Mouse (Mus musculus) kidney, adult 2 months (tissue): Measurements from ENCODE around the gene Spata7. TPM values are rescaled to one million over a fixed set of nuclear protein-coding genes. Genes with fewer than 3 reads are reported as not detected.

ENCODE experiments used
- DNase-seq: peaks from one replicate; pipeline ENCODE4 v3.0.0; 2021
- H3K27ac ChIP-seq: fragments of 200-500 bp; 2 replicates; pipeline ENCODE4 v1.5.1; 2012; ENCODE audit warnings: low read depth, low read length, control low read depth, inconsistent platforms; ENCODE audit not compliant: insufficient read depth
- H3K27me3 ChIP-seq: fragments of 200-500 bp; replicated peaks from 2 replicates; pipeline ENCODE4 v1.6.1; 2012; ENCODE audit warnings: mild to moderate bottlenecking, moderate library complexity, low read length, inconsistent platforms; ENCODE audit not compliant: control insufficient read depth, insufficient read depth
- H3K36me3 ChIP-seq: fragments of 200-500 bp; 2 replicates; pipeline ENCODE4 v1.6.1; 2012; ENCODE audit warnings: mild to moderate bottlenecking, moderate library complexity, low read length, inconsistent platforms; ENCODE audit not compliant: control insufficient read depth, insufficient read depth
- H3K4me1 ChIP-seq: fragments of 200-500 bp; 2 replicates; pipeline ENCODE4 v1.6.1; 2011; ENCODE audit warnings: low read length; ENCODE audit not compliant: control insufficient read depth, insufficient read depth
- H3K4me3 ChIP-seq: fragments of 200-500 bp; 2 replicates; pipeline ENCODE4 v1.5.1; 2011; ENCODE audit warnings: mild to moderate bottlenecking, low read depth, low read length, control low read depth; ENCODE audit not compliant: insufficient read depth
- CTCF ChIP-seq: fragments of 200-500 bp; conservative IDR thresholded peaks from 2 replicates; pipeline ENCODE4 v1.5.1; 2011; ENCODE audit warnings: low read depth, mild to moderate bottlenecking, control low read depth, low read length, moderate library complexity, mixed read lengths; ENCODE audit not compliant: insufficient read depth, insufficient read length
- POLR2A ChIP-seq: fragments of 200-500 bp; IDR thresholded peaks from one replicate; pipeline ENCODE4 v1.6.1; 2011; ENCODE audit warnings: low read depth, low read length, control low read depth
- WGBS: fragments of 180-500 bp; shearing (Covaris S2); methylation state at CpG from one replicate; pipeline ENCODE4 v1.1.7; 2018; 5-methylcytosine and 5-hydroxymethylcytosine counted together
- polyA plus RNA-seq: library from polyadenylated mRNA; depleted of rRNA; stranded (reverse); fragments of >200 nt; gene quantifications from 2 replicates; pipeline ENCODE4 v1.2.3, GENCODE M21; 2012; rRNA removed

Gene Spata7
- 3.2 and 3.7 TPM in 2 replicates for polyA plus RNA-seq

DNA sequence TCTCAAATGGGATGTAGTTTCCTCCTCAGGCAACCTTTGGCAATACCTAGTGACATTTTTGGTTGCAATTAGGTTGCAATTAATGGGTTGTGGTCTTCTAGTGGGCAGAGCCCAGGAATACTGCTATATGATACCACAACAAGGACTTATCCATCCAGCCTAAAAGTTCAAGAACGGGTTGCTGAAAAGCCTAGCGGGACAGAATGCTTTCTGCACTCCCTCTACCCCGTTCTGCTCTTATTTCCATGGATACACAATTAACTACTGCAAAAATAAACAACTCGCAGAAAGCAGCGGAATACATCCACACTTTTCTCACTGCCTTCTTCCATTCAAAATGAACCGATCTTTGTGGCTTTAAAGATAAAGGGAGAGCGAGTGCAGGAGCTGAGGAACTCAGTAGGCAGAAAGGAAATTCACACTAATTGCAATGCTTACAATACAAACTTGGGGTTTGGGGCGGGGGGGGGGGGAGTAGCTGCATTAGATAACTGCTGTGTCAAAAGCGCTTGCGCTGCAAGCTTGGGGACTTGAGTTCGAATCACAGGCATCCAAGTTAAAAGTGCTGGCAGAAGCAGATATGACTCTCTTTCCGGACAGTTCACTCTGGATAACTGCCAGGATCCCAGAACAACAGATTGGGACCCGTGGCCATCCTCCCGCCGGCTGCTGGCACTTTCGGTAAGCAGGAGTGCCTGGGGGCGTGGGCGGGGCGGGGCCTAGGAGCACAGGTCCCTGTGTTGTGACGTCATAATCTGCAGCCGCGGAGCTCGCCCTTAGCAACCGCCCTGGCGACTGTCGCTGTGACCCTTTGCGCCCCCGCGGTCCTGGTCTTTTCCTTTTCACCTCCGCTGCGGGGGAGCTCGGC, at the start of gene Spata7:
Gene Spata7, plus strand, starts transcription at position 766 of the 868 bp plus-strand sequence.
- H3K4me3 ChIP-seq = peak within 1 kb of the TSS; percentile 100
- WGBS = 3% methylated on average over 32 of the region's 32 CpGs
- H3K36me3 ChIP-seq = no peaks in the 10 kb centered on the region
- no peaks in the 10 kb centered on the region; the same call in 1 of the 2 replicates for H3K4me1 ChIP-seq
- DNase-seq = peak; percentile 90
- TF ChIP-seq CTCF = no peak
- no peak for TF ChIP-seq POLR2A
- peak within 1 kb of the TSS; percentile 57 for H3K27ac ChIP-seq
- no peaks in the 10 kb centered on the region for H3K27me3 ChIP-seq

DNA sequence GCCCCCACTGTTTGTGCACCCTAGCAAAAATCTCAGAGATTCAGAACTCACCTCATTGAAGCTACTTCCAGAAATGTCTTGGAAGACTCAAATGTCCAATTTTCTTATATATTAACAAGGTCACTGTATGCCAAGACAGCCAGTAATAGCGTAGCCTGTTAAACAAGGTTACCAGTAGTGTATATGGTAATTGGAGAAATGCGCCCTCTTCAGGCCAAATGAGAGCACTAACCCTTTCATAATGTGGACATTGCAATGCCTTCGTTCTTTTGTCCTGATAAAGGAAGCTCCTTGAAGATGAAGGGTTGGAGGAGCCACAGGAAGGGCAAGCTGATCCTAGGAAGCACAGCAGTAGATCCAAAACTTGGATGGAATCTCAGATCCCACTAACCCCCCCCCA, 42.7 kb upstream of the Spata7 start:
- H3K27ac ChIP-seq = no peak overlapping the region
- no peaks in the 10 kb centered on the region for H3K36me3 ChIP-seq
- TF ChIP-seq CTCF (no peak), POLR2A (no peak)
- no peaks in the 10 kb centered on the region for H3K4me1 ChIP-seq
- WGBS = 32% methylated on average over 3 of the region's 3 CpGs
- no peak overlapping the region for H3K4me3 ChIP-seq
- DNase-seq = no peak
- H3K27me3 ChIP-seq = no peaks in the 10 kb centered on the region

DNA sequence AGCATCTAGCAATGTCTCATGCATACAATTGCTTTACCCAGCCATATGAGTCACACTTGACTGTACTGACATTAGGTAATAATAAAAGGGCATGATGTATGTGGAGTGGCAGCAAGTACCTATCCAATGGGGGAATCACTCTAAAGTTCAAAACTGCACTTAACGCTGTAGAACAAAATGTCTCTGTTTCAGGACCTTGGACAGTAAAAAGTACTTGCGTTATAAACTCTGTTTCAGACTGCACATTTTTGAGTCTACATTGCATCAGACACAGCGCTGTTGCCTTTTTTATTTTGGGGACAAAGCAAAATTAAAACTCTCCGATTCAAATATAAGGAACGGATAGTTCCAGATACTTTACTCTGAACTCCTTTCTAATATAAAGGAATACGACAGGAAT, 39.4 kb upstream of the Spata7 start:
- DNase-seq = no peak
- Histone ChIP-seq H3K36me3 (no peaks in the 10 kb centered on the region), H3K27ac (no peak overlapping the region), H3K4me3 (no peak overlapping the region), H3K4me1 (no peaks in the 10 kb centered on the region), H3K27me3 (no peaks in the 10 kb centered on the region)
- WGBS = 56% methylated on average over 6 of the region's 6 CpGs
- no peak for TF ChIP-seq CTCF
- TF ChIP-seq POLR2A = no peak

DNA sequence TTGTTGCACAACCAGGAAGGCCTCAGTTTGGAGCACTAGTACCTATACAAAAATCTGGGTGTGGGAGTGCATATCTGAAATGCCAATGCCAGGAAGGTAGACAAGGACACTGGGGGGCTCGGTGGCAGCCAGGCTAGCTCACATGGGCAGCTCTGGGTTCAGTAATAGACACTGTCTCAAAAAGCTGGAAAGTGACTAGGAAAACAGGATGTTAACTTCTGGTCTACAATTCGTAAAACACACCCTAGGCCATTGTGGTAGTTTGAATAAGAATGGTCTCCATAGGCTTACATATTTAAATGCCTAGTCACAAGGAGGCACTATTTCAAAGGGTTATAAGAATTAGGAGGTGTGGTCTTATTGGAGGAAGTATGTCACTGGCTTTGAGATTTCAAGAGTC, 36.9 kb upstream of the Spata7 start:
- no peak for DNase-seq
- Histone ChIP-seq H3K4me3 (no peak overlapping the region), H3K27me3 (no peaks in the 10 kb centered on the region), H3K27ac (no peak overlapping the region), H3K4me1 (no peaks in the 10 kb centered on the region), H3K36me3 (no peaks in the 10 kb centered on the region)
- WGBS = 90% methylated on average over 2 of the region's 2 CpGs
- TF ChIP-seq POLR2A (no peak), CTCF (no peak)

DNA sequence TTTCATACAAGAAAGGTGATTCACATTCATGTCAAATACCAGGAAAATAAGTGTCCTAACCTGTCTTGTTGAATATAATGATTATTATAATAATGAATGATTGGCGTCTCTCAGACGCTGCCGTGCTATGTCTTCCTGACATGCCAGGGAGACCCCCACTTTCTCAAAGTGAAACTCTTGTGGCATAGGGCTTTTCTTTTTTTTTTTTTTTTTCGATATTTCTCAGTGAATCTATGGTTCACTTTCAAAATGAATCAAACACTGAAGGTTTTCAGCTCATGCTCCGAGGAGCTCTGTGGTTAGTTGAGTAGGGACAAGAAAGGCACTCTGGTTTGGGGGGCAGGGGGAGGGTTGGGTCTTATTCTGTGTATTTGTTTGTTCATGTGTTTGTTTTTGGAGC, 27.1 kb upstream of the Spata7 start:
- Histone ChIP-seq H3K4me1 (no peaks in the 10 kb centered on the region), H3K4me3 (no peak overlapping the region), H3K27me3 (no peaks in the 10 kb centered on the region), H3K36me3 (no peaks in the 10 kb centered on the region), H3K27ac (no peak overlapping the region)
- no peak for TF ChIP-seq CTCF
- no peak for TF ChIP-seq POLR2A
- WGBS = 86% methylated on average over 5 of the region's 5 CpGs
- no peak for DNase-seq

DNA sequence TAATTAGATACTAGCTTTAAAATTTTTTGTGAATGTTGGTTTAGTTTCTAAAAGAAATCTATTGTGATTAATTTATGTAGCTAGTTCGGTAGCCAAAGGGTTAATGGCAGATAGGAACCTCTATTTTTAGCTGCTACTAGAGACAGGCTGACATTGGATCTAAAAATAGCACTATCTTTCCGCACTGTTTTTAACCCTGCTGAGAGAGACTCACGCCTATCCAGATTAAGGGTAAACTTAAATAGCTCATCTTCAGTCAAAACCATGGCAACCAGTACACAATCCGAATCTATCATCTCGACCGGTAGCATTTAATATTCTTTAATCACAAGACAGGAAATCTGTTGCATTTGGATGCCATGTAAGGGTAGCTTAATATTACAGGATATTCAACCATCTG, 25.8 kb upstream of the Spata7 start:
- Histone ChIP-seq H3K27ac (no peak overlapping the region), H3K4me1 (no peaks in the 10 kb centered on the region), H3K27me3 (no peaks in the 10 kb centered on the region), H3K4me3 (no peak overlapping the region), H3K36me3 (no peaks in the 10 kb centered on the region)
- no peak for DNase-seq
- 33% methylated on average over 6 of the region's 6 CpGs for WGBS
- TF ChIP-seq CTCF = no peak
- TF ChIP-seq POLR2A = no peak

DNA sequence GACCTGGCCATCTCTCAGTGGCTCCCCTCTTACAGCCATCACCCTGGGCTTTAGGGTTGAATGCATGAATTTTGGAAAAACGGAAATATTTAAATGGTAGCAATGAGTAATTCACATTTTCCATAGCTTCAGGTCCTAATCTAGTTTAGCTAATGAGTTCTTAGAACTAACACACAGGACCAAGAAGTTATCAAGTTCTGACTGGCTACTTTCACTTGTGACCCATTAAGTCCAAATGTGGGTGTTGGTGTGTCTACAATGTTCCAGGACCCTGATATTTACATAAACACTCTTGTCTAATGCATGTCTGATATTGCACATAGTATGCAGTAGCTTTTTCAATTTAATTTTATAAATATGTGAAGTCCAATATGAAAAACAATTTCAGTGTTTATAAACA, 22.7 kb upstream of the Spata7 start:
- Histone ChIP-seq H3K36me3 (no peaks in the 10 kb centered on the region), H3K4me1 (no peaks in the 10 kb centered on the region), H3K4me3 (no peak overlapping the region), H3K27ac (no peak overlapping the region), H3K27me3 (no peaks in the 10 kb centered on the region; the same call in 1 of the 2 replicates)
- DNase-seq = no peak
- TF ChIP-seq CTCF = no peak
- TF ChIP-seq POLR2A = no peak
- WGBS = 78% methylated on average over 1 of the region's 1 CpGs
